Mouse (Mus musculus) right cerebral cortex, postnatal 10 days (tissue): ENCODE results near the gene Lingo2.

Experiments used
- DNase-seq, 2 experiments: peaks; one replicate each; pipeline ENCODE4 v3.0.0; 2021; ENCODE audit warnings: low spot score in 2 of 2

The Lingo2 gene

GRCm38 (mm10) chr4:36540664-36541360 lies 410.7 kb downstream of the Lingo2 start:
- no peak for DNase-seq

- no peak for DNase-seq
Measured at GRCm38 (mm10) chr4:36533895-36534294, 417.7 kb downstream of the Lingo2 start.

- DNase-seq, result no peak
Measured at GRCm38 (mm10) chr4:36490255-36490654, 461.3 kb downstream of the Lingo2 start.

GRCm38 (mm10) chr4:36435211-36435610 lies 516.3 kb downstream of the Lingo2 start:
- no peak for DNase-seq

- DNase-seq, result no peak
Measured at GRCm38 (mm10) chr4:36426192-36426591, 525.4 kb downstream of the Lingo2 start.

GRCm38 (mm10) chr4:36407350-36407749 lies 544.2 kb downstream of the Lingo2 start:
- no peak for DNase-seq

- DNase-seq, result no peak
Measured at GRCm38 (mm10) chr4:36368925-36369324, 582.6 kb downstream of the Lingo2 start.

- no peak for DNase-seq
Measured at GRCm38 (mm10) chr4:36354401-36354800, 597.1 kb downstream of the Lingo2 start.

GRCm38 (mm10) chr4:36331741-36332140 lies 619.8 kb downstream of the Lingo2 start:
- DNase-seq, result no peak

GRCm38 (mm10) chr4:36325603-36326002 lies 625.9 kb downstream of the Lingo2 start:
- no peak for DNase-seq

GRCm38 (mm10) chr4:36313067-36313466 lies 638.5 kb downstream of the Lingo2 start:
- no peak for DNase-seq

- DNase-seq, result no peak
Measured at GRCm38 (mm10) chr4:36311431-36311830, 640.1 kb downstream of the Lingo2 start.

- DNase-seq, result no peak
Measured at GRCm38 (mm10) chr4:36305228-36305627, 646.3 kb downstream of the Lingo2 start.

- DNase-seq, result no peak
Measured at GRCm38 (mm10) chr4:36289701-36290053, 661.9 kb downstream of the Lingo2 start.

- peak; percentile 82 to 83 for DNase-seq
Measured at GRCm38 (mm10) chr4:36288813-36289700, 662.5 kb downstream of the Lingo2 start.

GRCm38 (mm10) chr4:36262436-36263169 lies 688.9 kb downstream of the Lingo2 start:
- DNase-seq, result no peak

- DNase-seq, result peak; percentile 77 to 83
Measured at GRCm38 (mm10) chr4:36186231-36186922, 765.2 kb downstream of the Lingo2 start.

GRCm38 (mm10) chr4:36183643-36184042 lies 767.9 kb downstream of the Lingo2 start:
- DNase-seq, result peak in 1 of 2 experiments; percentile 31

GRCm38 (mm10) chr4:36170099-36170498 lies 781.4 kb downstream of the Lingo2 start:
- DNase-seq, result no peak

- DNase-seq, result no peak
Measured at GRCm38 (mm10) chr4:36131341-36131740, 820.2 kb downstream of the Lingo2 start.

GRCm38 (mm10) chr4:36095482-36095881 lies 856.1 kb downstream of the Lingo2 start:
- DNase-seq, result no peak
